Mouse (Mus musculus) hindbrain, embryonic 16.5 days (tissue): ENCODE data around the gene Sry. TPM values are rescaled to one million over a fixed set of nuclear protein-coding genes. Genes with fewer than 3 reads are reported as not detected.

ENCODE experiments used
- ATAC-seq: fragments of 200-750 bp; cut with Nextera tagmentation; 2 replicates; pipeline ENCODE4 v1.8.0; 2017; ENCODE audit warnings: moderate TSS enrichment, moderate library complexity
- H3K27ac ChIP-seq: fragments of 300-500 bp; sonication (generic); 2 replicates; pipeline ENCODE4 v1.5.1; 2014; ENCODE audit warnings: low read depth, mild to moderate bottlenecking, control low read depth, low read length, moderate library complexity
- H3K27me3 ChIP-seq: fragments of 300-500 bp; sonication (generic); replicated peaks from 2 replicates; pipeline ENCODE4 v1.6.1; 2014; ENCODE audit warnings: low read length; ENCODE audit not compliant: control insufficient read depth, insufficient read depth
- H3K36me3 ChIP-seq: fragments of 300-500 bp; sonication (generic); 2 replicates; pipeline ENCODE4 v1.6.1; 2014; ENCODE audit warnings: mild to moderate bottlenecking, low read length, moderate library complexity, mixed read lengths; ENCODE audit not compliant: control insufficient read depth, insufficient read depth
- H3K4me1 ChIP-seq: fragments of 300-500 bp; sonication (generic); 2 replicates; pipeline ENCODE4 v1.6.1; 2014; ENCODE audit warnings: low read depth, low read length; ENCODE audit not compliant: control insufficient read depth, insufficient read depth
- H3K4me2 ChIP-seq: fragments of 300-500 bp; sonication (generic); 2 replicates; pipeline ENCODE4 v1.6.1; 2014; ENCODE audit warnings: mild to moderate bottlenecking, low read length, control low read depth, moderate library complexity
- H3K4me3 ChIP-seq: fragments of 300-500 bp; sonication (generic); 2 replicates; pipeline ENCODE4 v1.5.1; 2014; ENCODE audit warnings: mild to moderate bottlenecking, low read length, control low read depth, moderate library complexity
- H3K9ac ChIP-seq: fragments of 300-500 bp; sonication (generic); 2 replicates; pipeline ENCODE4 v1.6.1; 2014; ENCODE audit warnings: low read depth, mild to moderate bottlenecking, control low read depth, low read length, moderate library complexity
- H3K9me3 ChIP-seq: fragments of 300-500 bp; sonication (generic); 2 replicates; pipeline ENCODE4 v1.6.1; 2014; ENCODE audit warnings: mild to moderate bottlenecking, low read length, moderate library complexity; ENCODE audit not compliant: control insufficient read depth
- WGBS: fragments of 180-500 bp; shearing (Covaris S2); extraction: QIAGEN DNeasy Blood & Tissue Kit; methylation state at CpG from one replicate; pipeline ENCODE4 v1.1.7; 2014; 5-methylcytosine and 5-hydroxymethylcytosine counted together
- polyA plus RNA-seq: library from polyadenylated mRNA; unstranded; fragments of >200 nt; fragmentation: Nextera tagmentation; extraction: Ambion mirVana; gene quantifications from 2 replicates; pipeline ENCODE4 v1.2.1, GENCODE M21; 2015

The Sry gene
- not detected in 2 replicates for polyA plus RNA-seq

DNA sequence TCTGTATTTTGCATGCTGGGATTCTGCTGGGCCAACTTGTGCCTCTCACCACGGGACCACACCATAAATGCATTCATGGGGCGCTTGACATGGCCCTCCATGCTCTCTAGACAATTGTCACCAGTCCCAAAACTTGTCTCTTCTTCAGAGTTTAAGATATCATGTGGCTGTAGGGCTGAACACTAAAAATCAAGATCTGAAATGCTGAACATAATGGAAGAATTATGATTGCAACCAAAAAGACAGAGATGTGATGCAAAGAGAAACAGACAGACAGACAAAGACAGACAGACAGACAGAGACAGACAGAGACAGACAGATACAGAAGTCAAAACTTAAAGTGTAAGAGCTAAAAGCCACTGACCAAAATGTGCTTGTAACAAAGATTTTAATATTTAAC, at the start of gene Sry:
TSS of gene Sry (minus strand) at position 101 of the 400 bp plus-strand sequence.
- Histone ChIP-seq H3K36me3 (no peaks in the 10 kb centered on the region), H3K27ac (no peak within 1 kb of the TSS), H3K4me1 (no peaks in the 10 kb centered on the region), H3K9me3 (no peaks in the 10 kb centered on the region), H3K9ac (no peak within 1 kb of the TSS), H3K4me2 (no peak within 1 kb of the TSS), H3K27me3 (no peaks in the 10 kb centered on the region), H3K4me3 (no peak within 1 kb of the TSS)
- WGBS, result 72% methylated on average over 2 of the region's 2 CpGs
- ATAC-seq, result no peak

Other genes with a start within 250 kb of the Sry start
- not detected in 2 replicates for gene H2al2c, start 64.6 kb downstream of the Sry start, polyA plus RNA-seq
- not detected in 2 replicates for gene H2al2b, start 57.0 kb upstream of the Sry start, polyA plus RNA-seq
- not detected in 2 replicates for gene Gm4064, start 132.5 kb upstream of the Sry start, polyA plus RNA-seq
- gene Rbmy, start 167.0 kb upstream of the Sry start, polyA plus RNA-seq, result not detected in 2 replicates
- not detected in 2 replicates for gene Gm10256, start 167.0 kb upstream of the Sry start, polyA plus RNA-seq
- 0.20 TPM in 1 of 2 replicates, not detected in the other for gene Gm10352, start 237.3 kb upstream of the Sry start, polyA plus RNA-seq